Mouse (Mus musculus) hematopoietic stem cell, adult 5-6 weeks (primary cell): ENCODE measurements around the gene Gtsf1l. TPM values are rescaled to one million over a fixed set of nuclear protein-coding genes. Genes with fewer than 3 reads are reported as not detected.

Experiments used
- ATAC-seq, 2 experiments: fragments of 125-278 bp in 1 of 2; replicated peaks in 1 of 2; 2 replicates each; pipeline ENCODE4 v1.8.0; 2016 to 2017; ENCODE audit warnings: inconsistent platforms in 2 of 2, mild to moderate bottlenecking in 2 of 2, moderate number of reproducible peaks in 2 of 2, low read depth in 1 of 2, moderate TSS enrichment in 1 of 2; ENCODE audit not compliant: low FRiP score in 2 of 2, poor library complexity in 2 of 2, severe bottlenecking in 2 of 2, insufficient read depth in 1 of 2, low TSS enrichment in 1 of 2
- total RNA-seq: library from RNA; stranded (forward); fragments of 172-1452, 232-1000 nt; gene quantifications from 2 replicates; pipeline ENCODE4 v1.2.3, GENCODE M21; 2017

Gtsf1l gene
- total RNA-seq, result not detected in 2 replicates

GRCm38 (mm10) chr2:163087728-163088127 is at the start of gene Gtsf1l:
Gtsf1l (minus strand) TSS chr2:163087855.
- ATAC-seq, result no peak

GRCm38 (mm10) chr2:163136996-163137395 is 49.3 kb upstream of the Gtsf1l start:
- ATAC-seq, result no peak

- ATAC-seq, result no peak
Observed at GRCm38 (mm10) chr2:163135931-163136330, 48.3 kb upstream of the Gtsf1l start.

GRCm38 (mm10) chr2:163132314-163132713 is 44.7 kb upstream of the Gtsf1l start:
- ATAC-seq, result no peak

- no peak for ATAC-seq
Observed at GRCm38 (mm10) chr2:163130837-163131236, 43.2 kb upstream of the Gtsf1l start.

GRCm38 (mm10) chr2:163123496-163123895 is 35.8 kb upstream of the Gtsf1l start:
- ATAC-seq, result no peak

GRCm38 (mm10) chr2:163122319-163122718 is 34.7 kb upstream of the Gtsf1l start:
- ATAC-seq, result peak; percentile 66 to 72; a peak in 3 of 4 replicates

GRCm38 (mm10) chr2:163121353-163121660 is 33.7 kb upstream of the Gtsf1l start:
- no peak for ATAC-seq

- ATAC-seq, result no peak
Observed at GRCm38 (mm10) chr2:163120626-163121352, 33.1 kb upstream of the Gtsf1l start.

- ATAC-seq, result no peak
Observed at GRCm38 (mm10) chr2:163111413-163112201, 24.0 kb upstream of the Gtsf1l start.

- no peak for ATAC-seq
Observed at GRCm38 (mm10) chr2:163110706-163111105, 23.1 kb upstream of the Gtsf1l start.

GRCm38 (mm10) chr2:163108385-163108784 is 20.7 kb upstream of the Gtsf1l start:
- no peak for ATAC-seq

GRCm38 (mm10) chr2:163104086-163104770 is 16.6 kb upstream of the Gtsf1l start:
- ATAC-seq, result no peak

- ATAC-seq, result no peak
Observed at GRCm38 (mm10) chr2:163102900-163103653, 15.4 kb upstream of the Gtsf1l start.

GRCm38 (mm10) chr2:163102216-163102615 is 14.6 kb upstream of the Gtsf1l start:
- ATAC-seq, result no peak

- ATAC-seq, result 0 out of 4 replicates have a peak, but pooled peaks of 1 of the 2 experiments have one; percentile 44
Observed at GRCm38 (mm10) chr2:163101646-163102203, 14.1 kb upstream of the Gtsf1l start.

GRCm38 (mm10) chr2:163100551-163100950 is 12.9 kb upstream of the Gtsf1l start:
- ATAC-seq, result peak in 1 of 2 experiments; percentile 19; a peak in 1 of 4 replicates
